Mouse (Mus musculus) testis, adult 2 months (tissue): ENCODE measurements around the gene Mtmr4. TPM values are rescaled to one million over a fixed set of nuclear protein-coding genes. Genes with fewer than 3 reads are reported as not detected.

Experiments used
- H3K27ac ChIP-seq: fragments of 200-500 bp; 2 replicates; pipeline ENCODE4 v1.5.1; 2012; ENCODE audit warnings: low read depth, low read length; ENCODE audit not compliant: control insufficient read depth, insufficient read depth
- H3K27me3 ChIP-seq: fragments of 200-500 bp; 2 replicates; pipeline ENCODE4 v1.6.1; 2012; ENCODE audit warnings: mild to moderate bottlenecking, low read length, moderate library complexity; ENCODE audit not compliant: control insufficient read depth, insufficient read depth
- H3K36me3 ChIP-seq: fragments of 200-500 bp; 2 replicates; pipeline ENCODE4 v1.6.1; 2012; ENCODE audit warnings: mild to moderate bottlenecking, low read length; ENCODE audit not compliant: control insufficient read depth, insufficient read depth
- H3K4me1 ChIP-seq: fragments of 200-500 bp; 2 replicates; pipeline ENCODE4 v1.6.1; 2012; ENCODE audit warnings: low read length; ENCODE audit not compliant: control insufficient read depth, insufficient read depth
- H3K4me3 ChIP-seq: fragments of 200-500 bp; 2 replicates; pipeline ENCODE4 v1.5.1; 2012; ENCODE audit warnings: low read depth, mild to moderate bottlenecking, low read length, moderate library complexity, mixed read lengths; ENCODE audit not compliant: control insufficient read depth
- CTCF ChIP-seq: fragments of 200-500 bp; IDR thresholded peaks from 2 replicates; pipeline ENCODE4 v1.5.1; 2012; ENCODE audit warnings: low read depth, mild to moderate bottlenecking, inconsistent platforms, low read length, moderate library complexity; ENCODE audit not compliant: control insufficient read depth, insufficient read depth, insufficient replicate concordance
- POLR2A ChIP-seq: fragments of 200-500 bp; IDR thresholded peaks from 2 replicates; pipeline ENCODE4 v1.6.1; 2012; ENCODE audit warnings: low read depth, mild to moderate bottlenecking, inconsistent platforms, low read length, moderate library complexity; ENCODE audit not compliant: control insufficient read depth
- polyA plus RNA-seq: library from polyadenylated mRNA; depleted of rRNA; stranded (reverse); fragments of >200 nt; gene quantifications from 2 replicates; pipeline ENCODE4 v1.2.3, GENCODE M21; 2012; rRNA removed

The Mtmr4 gene
- polyA plus RNA-seq, 1 experiment, result 33.6 TPM

DNA sequence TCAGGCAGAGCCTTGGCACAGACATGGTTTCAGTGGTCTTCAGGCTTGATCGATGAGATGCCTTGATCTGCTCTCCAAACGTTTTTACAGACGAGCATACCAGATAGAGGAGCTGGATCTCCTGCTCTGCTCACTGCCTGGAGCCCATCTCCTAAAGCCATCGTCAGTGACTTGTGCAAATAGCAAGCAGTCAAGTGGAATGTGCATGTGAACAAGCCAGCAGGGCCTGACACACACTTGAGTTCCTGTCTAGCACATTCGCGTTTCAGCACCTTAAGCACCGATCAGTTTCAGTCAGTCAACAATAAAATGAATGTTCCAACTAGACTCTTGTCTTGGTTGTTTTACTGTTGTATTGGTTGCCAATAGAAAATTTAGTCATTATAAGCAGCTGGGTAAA is 67.3 kb downstream of the Mtmr4 start:
- Histone ChIP-seq H3K27me3 (no peaks in the 10 kb centered on the region), H3K27ac (no peak overlapping the region), H3K4me3 (no peak overlapping the region), H3K36me3 (0 out of 2 replicates have a peak, but pooled peaks cover 2% of the 10 kb centered on the region), H3K4me1 (no peaks in the 10 kb centered on the region; the same call in 1 of the 2 replicates)
- TF ChIP-seq POLR2A (no peak), CTCF (no peak)

DNA sequence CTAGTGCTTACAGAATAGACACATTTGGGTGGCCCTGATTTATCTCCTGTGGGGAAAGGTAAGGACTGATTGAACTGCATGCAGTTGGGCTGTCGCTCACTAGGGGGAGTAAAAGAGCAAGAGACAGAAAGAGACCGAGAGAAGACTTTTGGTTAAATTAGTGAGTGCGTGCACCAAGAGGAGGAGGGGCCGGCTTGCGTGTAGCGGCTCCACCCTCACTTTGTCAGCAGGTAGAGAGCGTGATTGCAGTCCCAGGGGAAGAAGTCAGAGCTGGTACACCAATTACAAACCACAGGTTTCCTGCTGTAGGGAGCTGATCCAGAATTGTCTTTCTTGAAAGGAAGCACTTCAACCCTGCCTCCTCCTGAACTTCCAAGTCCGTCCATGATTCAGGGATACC is 70.4 kb downstream of the Mtmr4 start, which contains the start of gene Rnf43:
TSS of gene Rnf43 (plus strand) at position 316 of the 400 bp plus-strand sequence.
- H3K4me1 ChIP-seq, result no peaks in the 10 kb centered on the region; the same call in 1 of the 2 replicates
- H3K27me3 ChIP-seq, result no peaks in the 10 kb centered on the region
- H3K4me3 ChIP-seq, result peak within 1 kb of the TSS; percentile 17
- H3K27ac ChIP-seq, result no peak within 1 kb of the TSS
- peaks cover 1% of the 10 kb centered on the region; the same call in 1 of the 2 replicates for H3K36me3 ChIP-seq
- TF ChIP-seq CTCF, result no peak
- no peak for TF ChIP-seq POLR2A

DNA sequence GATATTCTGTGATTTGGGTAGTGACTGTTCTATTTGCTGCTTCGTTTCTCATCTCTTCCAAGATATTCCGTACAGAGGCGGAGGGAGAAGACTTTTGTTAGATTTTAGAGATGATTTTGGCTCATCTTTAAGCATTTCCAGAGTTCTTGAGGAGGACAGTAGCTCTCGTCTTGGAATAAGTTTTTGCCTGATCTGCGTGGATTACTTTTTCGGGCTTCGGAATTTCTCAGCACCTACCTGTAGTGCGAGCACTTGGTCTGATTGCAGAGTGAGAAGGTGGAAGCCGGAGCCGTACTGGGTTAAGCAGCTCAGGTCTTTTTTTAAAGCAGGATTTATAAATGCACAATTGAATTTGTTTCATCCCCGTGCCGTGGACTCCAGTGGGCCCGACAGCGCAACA is 70.9 kb downstream of the Mtmr4 start:
- no peak for TF ChIP-seq CTCF
- TF ChIP-seq POLR2A, result no peak
- H3K27ac ChIP-seq, result no peak overlapping the region
- no peaks in the 10 kb centered on the region for H3K27me3 ChIP-seq
- H3K4me3 ChIP-seq, result peak overlapping the region; percentile 17
- peaks cover 1% of the 10 kb centered on the region; the same call in 1 of the 2 replicates for H3K36me3 ChIP-seq
- H3K4me1 ChIP-seq, result no peaks in the 10 kb centered on the region; the same call in 1 of the 2 replicates

DNA sequence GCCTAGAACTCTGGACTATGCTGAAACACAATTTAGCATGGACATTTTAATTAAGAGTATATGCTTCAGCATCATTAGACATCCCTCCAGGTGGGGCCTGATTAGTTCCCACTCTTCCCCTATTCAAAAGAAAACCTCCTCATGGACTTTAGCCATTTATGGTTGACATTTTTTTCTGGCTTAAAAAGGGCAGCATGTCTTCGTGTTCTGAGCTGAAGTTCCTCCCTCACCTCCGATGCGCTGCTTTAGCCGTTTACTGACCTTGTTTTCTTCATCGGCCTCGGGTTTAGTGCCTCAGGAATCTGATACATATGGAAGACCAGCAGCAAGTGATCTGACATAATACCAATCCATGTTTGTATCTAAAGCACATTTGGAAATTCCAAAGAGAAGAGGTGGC is 72.0 kb downstream of the Mtmr4 start:
- peaks cover 1% of the 10 kb centered on the region; the same call in 1 of the 2 replicates for H3K36me3 ChIP-seq
- H3K27me3 ChIP-seq, result no peaks in the 10 kb centered on the region
- H3K27ac ChIP-seq, result no peak overlapping the region
- H3K4me3 ChIP-seq, result no peak overlapping the region
- TF ChIP-seq CTCF (no peak), POLR2A (no peak)
- no peaks in the 10 kb centered on the region; the same call in 1 of the 2 replicates for H3K4me1 ChIP-seq

DNA sequence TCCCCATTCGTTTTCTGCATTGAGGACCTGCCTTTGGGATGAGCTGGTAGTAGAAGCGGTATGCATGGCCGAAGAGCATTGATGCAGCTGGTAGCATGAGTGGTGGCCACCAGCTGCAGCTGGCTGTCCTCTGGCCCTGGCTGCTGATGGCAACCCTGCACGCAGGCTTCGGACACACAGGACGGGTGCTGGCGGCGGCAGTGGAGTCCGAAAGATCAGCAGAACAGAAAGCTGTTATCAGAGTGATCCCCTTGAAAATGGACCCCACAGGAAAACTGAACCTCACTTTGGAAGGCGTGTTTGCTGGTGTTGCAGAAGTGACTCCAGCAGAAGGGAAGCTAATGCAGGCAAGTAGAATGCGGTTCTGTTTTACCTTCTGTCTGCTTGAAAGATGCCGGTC is 72.6 kb downstream of the Mtmr4 start:
- Histone ChIP-seq H3K36me3 (peaks cover 1% of the 10 kb centered on the region; the same call in 1 of the 2 replicates), H3K27me3 (no peaks in the 10 kb centered on the region), H3K4me1 (no peaks in the 10 kb centered on the region; the same call in 1 of the 2 replicates), H3K4me3 (no peak overlapping the region), H3K27ac (no peak overlapping the region)
- TF ChIP-seq POLR2A (no peak), CTCF (no peak)

DNA sequence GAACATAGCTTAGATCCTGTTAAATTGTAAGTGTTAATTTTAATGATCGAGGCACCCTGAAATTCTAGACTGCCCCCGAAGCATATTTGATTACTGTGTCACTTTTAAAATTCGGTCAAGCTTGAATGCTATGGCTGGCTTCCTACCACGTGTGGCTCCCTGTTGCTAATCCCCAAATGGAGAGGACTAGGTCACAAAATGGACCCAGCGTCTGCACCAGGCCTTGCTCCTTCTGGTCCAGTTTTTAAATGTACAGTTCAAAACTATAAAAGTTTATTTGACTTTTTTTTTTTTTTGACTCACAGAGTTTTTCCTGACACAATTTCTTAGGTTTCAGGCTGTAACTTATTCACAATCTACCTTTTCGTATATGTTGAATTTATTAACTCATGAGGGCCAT is 73.3 kb downstream of the Mtmr4 start:
- Histone ChIP-seq H3K4me1 (no peaks in the 10 kb centered on the region; the same call in 1 of the 2 replicates), H3K36me3 (peaks cover 1% of the 10 kb centered on the region; the same call in 1 of the 2 replicates), H3K27ac (no peak overlapping the region), H3K4me3 (no peak overlapping the region), H3K27me3 (no peaks in the 10 kb centered on the region)
- TF ChIP-seq POLR2A (no peak), CTCF (no peak)

DNA sequence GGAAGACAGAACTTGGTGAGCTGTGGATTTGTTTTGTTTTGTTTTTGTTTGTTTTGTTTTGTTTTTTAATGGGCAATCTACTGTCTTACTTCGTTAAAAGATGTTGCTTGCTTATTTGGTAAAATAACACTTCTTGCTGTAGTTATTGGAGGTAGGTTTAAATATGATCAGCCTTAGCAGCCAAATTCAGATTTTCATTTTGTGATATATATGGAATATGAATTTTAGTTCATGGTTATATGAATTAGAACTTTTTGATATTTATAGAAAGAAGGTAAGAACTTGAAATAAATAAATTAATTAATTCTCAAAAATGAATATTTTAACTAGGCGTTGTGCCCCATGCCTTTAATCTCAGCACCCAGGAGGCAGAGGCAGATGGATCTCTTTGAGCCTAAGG is 73.7 kb downstream of the Mtmr4 start:
- no peaks in the 10 kb centered on the region for H3K27me3 ChIP-seq
- H3K27ac ChIP-seq, result no peak overlapping the region
- no peak for TF ChIP-seq POLR2A
- H3K4me1 ChIP-seq, result no peaks in the 10 kb centered on the region; the same call in 1 of the 2 replicates
- H3K36me3 ChIP-seq, result peaks cover 1% of the 10 kb centered on the region; the same call in 1 of the 2 replicates
- no peak overlapping the region for H3K4me3 ChIP-seq

Other genes with a start within 250 kb of the Mtmr4 start
- 3.5 and 4.1 TPM in 2 replicates for gene Ppm1e, start 233.1 kb upstream of the Mtmr4 start, polyA plus RNA-seq
- 14.2 and 16.4 TPM in 2 replicates for gene Rad51c, start 187.2 kb upstream of the Mtmr4 start, polyA plus RNA-seq
- gene Tex14, start 187.1 kb upstream of the Mtmr4 start, polyA plus RNA-seq, result 26.0 and 28.4 TPM in 2 replicates
- 92.8 and 97.9 TPM in 2 replicates for gene Gm11492, start 25.5 kb upstream of the Mtmr4 start, polyA plus RNA-seq
- 159 and 174 TPM in 2 replicates for gene Sept4, start 23.3 kb upstream of the Mtmr4 start, polyA plus RNA-seq
- 89.4 and 90.3 TPM in 2 replicates for gene Hsf5, start 25.0 kb downstream of the Mtmr4 start, polyA plus RNA-seq
- 2.3 and 3.4 TPM in 2 replicates for gene Rnf43, start 70.6 kb downstream of the Mtmr4 start, polyA plus RNA-seq
- 50.9 and 54.9 TPM in 2 replicates for gene Supt4a, start 145.4 kb downstream of the Mtmr4 start, polyA plus RNA-seq
- gene Tspoap1, start 168.4 kb downstream of the Mtmr4 start, polyA plus RNA-seq, result 10.3 and 11.8 TPM in 2 replicates
- gene Mpo, start 201.4 kb downstream of the Mtmr4 start, polyA plus RNA-seq, result 1.9 and 5.5 TPM in 2 replicates
- 4.9 and 11.1 TPM in 2 replicates for gene Lpo, start 236.1 kb downstream of the Mtmr4 start, polyA plus RNA-seq